Mouse (Mus musculus) spleen, postnatal 10 days (tissue): ENCODE results near the gene Cntn2.

ENCODE experiments used
- DNase-seq, 2 experiments: peaks; one replicate each; pipeline ENCODE4 v3.0.0; 2021 to 2022; ENCODE audit warnings: low spot score in 2 of 2

Gene Cntn2

GRCm38 (mm10) chr1:132557901-132558631 is 15.0 kb upstream of the Cntn2 start:
- DNase-seq, result no peak

GRCm38 (mm10) chr1:132543789-132544188 is 733 bp upstream of the Cntn2 start:
- DNase-seq, result no peak

GRCm38 (mm10) chr1:132541824-132542599 is 1.0 kb downstream of the Cntn2 start:
- DNase-seq, result no peak

- DNase-seq, result peak in 1 of 2 experiments; percentile 44
Observed at GRCm38 (mm10) chr1:132541171-132541823, 1.8 kb downstream of the Cntn2 start.

- no peak for DNase-seq
Observed at GRCm38 (mm10) chr1:132540701-132541100, 2.4 kb downstream of the Cntn2 start.

GRCm38 (mm10) chr1:132537736-132538135 is 5.3 kb downstream of the Cntn2 start:
- DNase-seq, result no peak

GRCm38 (mm10) chr1:132536416-132536815 is 6.6 kb downstream of the Cntn2 start:
- no peak for DNase-seq

GRCm38 (mm10) chr1:132535541-132535940 is 7.5 kb downstream of the Cntn2 start:
- no peak for DNase-seq

- DNase-seq, result peak in 1 of 2 experiments; percentile 59
Observed at GRCm38 (mm10) chr1:132533840-132534239, 9.2 kb downstream of the Cntn2 start.

GRCm38 (mm10) chr1:132532521-132532920 is 10.5 kb downstream of the Cntn2 start:
- DNase-seq, result no peak

GRCm38 (mm10) chr1:132530631-132531191 is 12.3 kb downstream of the Cntn2 start:
- DNase-seq, result peak in 1 of 2 experiments; percentile 56

GRCm38 (mm10) chr1:132528647-132529334 is 14.3 kb downstream of the Cntn2 start:
- DNase-seq, result no peak

GRCm38 (mm10) chr1:132528071-132528470 is 15.0 kb downstream of the Cntn2 start:
- DNase-seq, result no peak

GRCm38 (mm10) chr1:132525832-132526231 is 17.2 kb downstream of the Cntn2 start:
- peak; percentile 58 to 69 for DNase-seq

GRCm38 (mm10) chr1:132523920-132524319 is 19.1 kb downstream of the Cntn2 start:
- DNase-seq, result peak; percentile 35 to 68

GRCm38 (mm10) chr1:132523048-132523447 is 20.0 kb downstream of the Cntn2 start:
- DNase-seq, result no peak

GRCm38 (mm10) chr1:132520764-132521163 is 22.3 kb downstream of the Cntn2 start:
- DNase-seq, result peak in 1 of 2 experiments; percentile 75

- DNase-seq, result no peak
Observed at GRCm38 (mm10) chr1:132519734-132520133, 23.3 kb downstream of the Cntn2 start.

- no peak for DNase-seq
Observed at GRCm38 (mm10) chr1:132518621-132519020, 24.4 kb downstream of the Cntn2 start.

- DNase-seq, result no peak
Observed at GRCm38 (mm10) chr1:132516776-132517175, 26.3 kb downstream of the Cntn2 start.

GRCm38 (mm10) chr1:132515339-132515738 is 27.7 kb downstream of the Cntn2 start:
- DNase-seq, result no peak
